Mouse (Mus musculus): Measurements from ENCODE around the gene Klf9.

- TF ChIP-seq CTCF (IDR thresholded peaks at IDR 0.05; ENCODE audit: insufficient read depth, low read length) = no peak
- no peak for TF ChIP-seq POLR2A (IDR thresholded peaks at IDR 0.05; ENCODE audit: borderline replicate concordance, extremely low read depth, low read depth, low read length)
These were observed 33.7 kb upstream of the Klf9 start for GRCm38 (mm10) chr19:23107335-23107734.

Data from lung, adult 2 months (tissue).